14 mouse cellular contexts compared by ENCODE assay signal in genomic region chr10:119074887-119075286, GRCm38 (mm10).
DNase-seq lines count a peak whose midpoint lies in the region; ATAC-seq lines count a peak whose summit lies in the region.
"Had no signal": no experiment of that assay in that cellular context is flagged by ENCODE, and none has a peak within 500 bp of the region (broad histone marks: within the 10 kb centered on the region; RNA-seq: fewer than 3 reads in every experiment).

No protein-coding gene starts in this region.

- no peak overlapping the region for H3K9ac ChIP-seq in heart, embryonic 14.5 days (ENCODE audit: low read length)
- H3K9ac ChIP-seq in neural tube, embryonic 15.5 days (replicated peaks): no peak overlapping the region
- no peak overlapping the region for H3K9ac ChIP-seq in limb, embryonic 15.5 days
- H3K9ac ChIP-seq: forebrain, embryonic 13.5 days; heart, embryonic 15.5 days; hindbrain, embryonic 15.5 days; kidney, embryonic 15.5 days; midbrain, embryonic 12.5 days had no signal

- no peaks in the 10 kb centered on the region for H3K27me3 ChIP-seq in heart, embryonic 14.5 days (ENCODE audit: control insufficient read depth, insufficient read depth, low read length)
- H3K27me3 ChIP-seq in neural tube, embryonic 15.5 days (replicated peaks): no peaks in the 10 kb centered on the region
- H3K27me3 ChIP-seq in limb, embryonic 15.5 days: no peaks in the 10 kb centered on the region
- H3K27me3 ChIP-seq: forebrain, embryonic 13.5 days; heart, embryonic 15.5 days; kidney, embryonic 15.5 days; midbrain, embryonic 12.5 days had no signal

- no peak overlapping the region for H3K4me3 ChIP-seq in heart, embryonic 14.5 days (ENCODE audit: control insufficient read depth in 1 of 2, insufficient read depth in 1 of 2, low read depth in 1 of 2, low read length in 2 of 2)
- H3K4me3 ChIP-seq in neural tube, embryonic 15.5 days (replicated peaks): no peak overlapping the region
- no peak overlapping the region for H3K4me3 ChIP-seq in limb, embryonic 15.5 days
- H3K4me3 ChIP-seq: forebrain, embryonic 13.5 days; heart, embryonic 15.5 days; hindbrain, embryonic 15.5 days; kidney, embryonic 15.5 days; midbrain, embryonic 12.5 days had no signal

- H3K4me2 ChIP-seq in heart, embryonic 14.5 days (ENCODE audit: low read length): 0 out of 2 replicates have a peak overlapping the region, but pooled peaks have one; percentile 11
- no peak overlapping the region for H3K4me2 ChIP-seq in neural tube, embryonic 15.5 days
- H3K4me2 ChIP-seq in limb, embryonic 15.5 days: no peak overlapping the region
- H3K4me2 ChIP-seq: forebrain, embryonic 13.5 days; heart, embryonic 15.5 days; hindbrain, embryonic 15.5 days; kidney, embryonic 15.5 days; midbrain, embryonic 12.5 days had no signal

- no peaks in the 10 kb centered on the region for H3K36me3 ChIP-seq in heart, embryonic 14.5 days (ENCODE audit: control insufficient read depth, insufficient read depth, low read length)
- H3K36me3 ChIP-seq in neural tube, embryonic 15.5 days: no peaks in the 10 kb centered on the region
- no peaks in the 10 kb centered on the region for H3K36me3 ChIP-seq in limb, embryonic 15.5 days
- H3K36me3 ChIP-seq: heart, embryonic 15.5 days; hindbrain, embryonic 15.5 days; kidney, embryonic 15.5 days; midbrain, embryonic 12.5 days had no signal

- 74% methylated on average over 15 of the region's 15 CpGs for WGBS in heart, embryonic 14.5 days
- WGBS in neural tube, embryonic 15.5 days: 84% methylated on average over 15 of the region's 15 CpGs
- WGBS in limb, embryonic 15.5 days: 56% methylated on average over 15 of the region's 15 CpGs

- ATAC-seq in heart, embryonic 14.5 days (ENCODE audit: insufficient number of reproducible peaks, insufficient read depth, low FRiP score, low read depth): no peak
- ATAC-seq in neural tube, embryonic 15.5 days (ENCODE audit: low FRiP score): no peak
- 0 out of 2 replicates have a peak, but pooled peaks have one; percentile 37 for ATAC-seq in limb, embryonic 15.5 days (ENCODE audit: insufficient number of reproducible peaks, low FRiP score, low TSS enrichment, low read depth)
- ATAC-seq: forebrain, embryonic 13.5 days had no signal

- no peak for DNase-seq in heart, adult 8-10 months (ENCODE audit: low spot score)
- peak; percentile 50 for DNase-seq in neural tube, embryonic 10.5 days (ENCODE audit: extremely low spot score, low spot score)
- DNase-seq in layer of hippocampus, postnatal 10 days (ENCODE audit: low spot score in 2 of 2): no peak
- no peak for DNase-seq in lung, adult 18-20 months
- DNase-seq: adrenal gland, postnatal 36 days; cerebellum, adult 11-12 months had no signal

- H3K4me1 ChIP-seq in heart, embryonic 14.5 days (ENCODE audit: control insufficient read depth in 2 of 2, insufficient read depth in 2 of 2, low read length in 2 of 2): peaks cover 8 to 16% of the 10 kb centered on the region in 2 experiments
- H3K4me1 ChIP-seq in neural tube, embryonic 15.5 days: peaks cover 13% of the 10 kb centered on the region
- peaks cover 9% of the 10 kb centered on the region; the same call in 1 of the 2 replicates for H3K4me1 ChIP-seq in limb, embryonic 15.5 days

- H3K27ac ChIP-seq in heart, embryonic 14.5 days (replicated peaks in 1 of 2; ENCODE audit: control insufficient read depth in 1 of 2, insufficient read depth in 1 of 2, low read depth in 2 of 2, low read length in 2 of 2): no peak overlapping the region
- H3K27ac ChIP-seq in neural tube, embryonic 15.5 days (replicated peaks): no peak overlapping the region
- H3K27ac ChIP-seq in limb, embryonic 15.5 days: no peak overlapping the region
- H3K27ac ChIP-seq: forebrain, embryonic 13.5 days; heart, embryonic 15.5 days; hindbrain, embryonic 15.5 days; kidney, embryonic 15.5 days; midbrain, embryonic 12.5 days had no signal

- H3K9me3 ChIP-seq in heart, embryonic 14.5 days (ENCODE audit: control insufficient read depth, low read length): no peaks in the 10 kb centered on the region
- no peaks in the 10 kb centered on the region for H3K9me3 ChIP-seq in neural tube, embryonic 15.5 days (replicated peaks)
- H3K9me3 ChIP-seq in limb, embryonic 15.5 days: no peaks in the 10 kb centered on the region
- H3K9me3 ChIP-seq: hindbrain, embryonic 15.5 days; kidney, embryonic 15.5 days; midbrain, embryonic 12.5 days had no signal
